Mouse (Mus musculus): Measurements from ENCODE around the gene Hfe. TPM values are rescaled to one million over a fixed set of nuclear protein-coding genes. Genes with fewer than 3 reads are reported as not detected.

Hfe gene
- polyA plus RNA-seq, 1 experiment from 2014 or later = 7.0 TPM

DNA sequence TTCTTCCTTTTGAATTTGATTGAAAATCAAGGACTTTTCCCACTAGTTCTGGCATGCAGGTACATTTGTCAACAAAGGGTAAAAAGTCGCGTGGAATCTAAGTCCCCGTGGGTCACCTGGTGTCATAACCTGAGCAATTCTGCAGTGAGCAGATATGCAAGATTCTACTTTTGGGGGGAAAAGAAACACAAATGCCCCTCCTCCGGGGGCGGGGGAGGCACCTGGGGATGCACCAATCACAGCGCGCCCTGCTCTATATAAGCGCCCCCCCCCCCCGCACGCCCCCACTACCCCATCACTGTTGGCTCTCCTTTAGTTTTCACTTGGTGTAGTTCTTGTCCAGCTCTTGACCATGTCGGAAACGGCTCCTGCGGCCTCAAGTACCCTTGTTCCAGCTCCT, 15.1 kb downstream of the Hfe start, which contains the start of gene Hist1h1t:
Gene Hist1h1t, plus strand, starts transcription at position 301 of the 400 bp plus-strand sequence.
- DNase-seq (ENCODE audit: low spot score) = no peak
- 55% methylated on average over 13 of the region's 13 CpGs for WGBS
- H3K9me3 ChIP-seq (ENCODE audit: control insufficient read depth, low read length) = no peaks in the 10 kb centered on the region
- no peaks in the 10 kb centered on the region; the same call in 1 of the 2 replicates for H3K4me1 ChIP-seq (replicated peaks; ENCODE audit: control insufficient read depth, insufficient read depth, low read length)
- H3K36me3 ChIP-seq (replicated peaks; ENCODE audit: control insufficient read depth, insufficient read depth) = no peaks in the 10 kb centered on the region
- no peaks in the 10 kb centered on the region for H3K27me3 ChIP-seq (ENCODE audit: control insufficient read depth, insufficient read depth, low read length)
- H3K27ac ChIP-seq = no peak within 1 kb of the TSS
- H3K4me2 ChIP-seq (replicated peaks) = no peak within 1 kb of the TSS
- no peak for ATAC-seq (ENCODE audit: low FRiP score)
- no peak within 1 kb of the TSS for H3K4me3 ChIP-seq (replicated peaks; ENCODE audit: low read length)
- no peak within 1 kb of the TSS for H3K9ac ChIP-seq

DNA sequence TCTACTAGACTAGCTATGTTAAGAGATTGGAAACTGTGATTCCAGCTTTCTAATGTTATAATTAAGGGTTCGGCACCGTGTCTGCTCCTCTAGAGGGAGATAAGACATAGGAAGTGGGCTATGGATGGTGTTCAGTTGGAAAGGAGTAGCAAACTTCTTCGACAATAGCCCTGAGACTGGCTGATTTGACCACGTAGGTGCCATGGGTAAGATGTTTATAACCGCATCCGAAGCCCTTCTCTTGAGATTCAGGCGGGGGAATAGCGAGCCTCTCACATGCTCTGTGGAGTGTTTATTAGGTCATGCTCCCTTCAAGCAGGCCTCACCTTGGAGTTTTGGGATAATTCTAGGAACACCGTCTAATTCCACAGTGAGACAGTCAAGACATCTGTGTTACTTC, 15.7 kb downstream of the Hfe start:
- Histone ChIP-seq H3K27ac (no peak overlapping the region), H3K4me3 (replicated peaks; ENCODE audit: low read length) (no peak overlapping the region), H3K9ac (no peak overlapping the region), H3K36me3 (replicated peaks; ENCODE audit: control insufficient read depth, insufficient read depth) (no peaks in the 10 kb centered on the region), H3K4me2 (replicated peaks) (no peak overlapping the region), H3K27me3 (ENCODE audit: control insufficient read depth, insufficient read depth, low read length) (no peaks in the 10 kb centered on the region), H3K4me1 (replicated peaks; ENCODE audit: control insufficient read depth, insufficient read depth, low read length) (no peaks in the 10 kb centered on the region; the same call in 1 of the 2 replicates), H3K9me3 (ENCODE audit: control insufficient read depth, low read length) (no peaks in the 10 kb centered on the region)
- ATAC-seq (ENCODE audit: low FRiP score) = no peak
- 94% methylated on average over 9 of the region's 9 CpGs for WGBS
- DNase-seq (ENCODE audit: low spot score) = no peak

DNA sequence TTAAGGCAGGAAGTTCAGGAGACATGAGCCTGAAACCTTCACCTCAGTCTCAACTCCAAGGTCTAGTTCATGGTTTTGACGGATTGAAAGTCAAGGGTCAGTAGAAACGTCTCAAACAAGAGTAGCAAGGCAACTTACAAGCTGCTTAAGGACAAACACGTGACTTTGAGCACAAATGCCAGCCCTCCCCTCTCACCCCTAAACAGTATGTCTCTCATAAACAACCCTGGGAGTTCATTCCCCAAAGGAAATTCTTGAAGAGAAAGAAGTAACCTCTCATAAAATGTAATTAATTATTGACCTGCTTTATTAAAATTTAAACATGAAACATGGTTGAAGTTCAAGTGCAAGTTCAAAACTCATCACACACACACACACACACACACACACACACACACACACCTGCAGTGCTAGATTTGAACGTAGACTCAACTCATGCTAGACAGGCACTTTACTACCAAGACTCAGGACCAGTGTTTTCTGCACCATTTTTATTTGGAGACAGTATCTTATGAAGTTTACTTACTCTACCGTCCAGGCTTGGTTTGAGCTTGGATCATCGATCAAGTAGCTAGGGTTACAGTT, 16.7 kb downstream of the Hfe start:
- no peak overlapping the region for H3K4me2 ChIP-seq (replicated peaks)
- no peaks in the 10 kb centered on the region for H3K36me3 ChIP-seq (replicated peaks; ENCODE audit: control insufficient read depth, insufficient read depth)
- H3K4me3 ChIP-seq (replicated peaks; ENCODE audit: low read length) = no peak overlapping the region
- no peaks in the 10 kb centered on the region; the same call in 1 of the 2 replicates for H3K4me1 ChIP-seq (replicated peaks; ENCODE audit: control insufficient read depth, insufficient read depth, low read length)
- no peaks in the 10 kb centered on the region for H3K27me3 ChIP-seq (ENCODE audit: control insufficient read depth, insufficient read depth, low read length)
- 87% methylated on average over 6 of the region's 6 CpGs for WGBS
- H3K9ac ChIP-seq = no peak overlapping the region
- no peaks in the 10 kb centered on the region for H3K9me3 ChIP-seq (ENCODE audit: control insufficient read depth, low read length)
- DNase-seq (ENCODE audit: low spot score) = no peak
- no peak overlapping the region for H3K27ac ChIP-seq
- no peak for ATAC-seq (ENCODE audit: low FRiP score)

DNA sequence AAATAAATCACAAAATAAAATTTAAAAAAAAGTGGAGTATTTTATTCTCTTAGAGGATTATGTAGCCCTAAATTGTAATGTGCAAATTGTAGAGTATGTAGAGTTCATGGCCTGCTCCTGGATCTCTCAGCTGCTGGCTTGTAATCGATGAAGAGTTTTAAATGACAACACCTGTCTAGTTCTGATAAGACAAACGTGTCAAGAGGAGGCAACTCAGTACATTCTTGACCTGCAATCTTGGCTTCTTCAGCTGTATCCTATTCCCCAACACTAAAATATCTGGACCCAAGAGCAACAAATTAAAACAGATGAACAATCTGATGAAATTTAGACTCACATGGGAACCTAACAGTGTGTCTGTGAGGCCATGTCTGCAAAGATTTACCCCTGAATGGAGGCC, 21.2 kb downstream of the Hfe start:
- H3K9ac ChIP-seq = no peak overlapping the region
- DNase-seq (ENCODE audit: low spot score) (no peak), ATAC-seq (ENCODE audit: low FRiP score) (no peak)
- WGBS = 86% methylated on average over 2 of the region's 2 CpGs
- no peak overlapping the region for H3K27ac ChIP-seq
- no peaks in the 10 kb centered on the region for H3K9me3 ChIP-seq (ENCODE audit: control insufficient read depth, low read length)
- no peaks in the 10 kb centered on the region for H3K36me3 ChIP-seq (replicated peaks; ENCODE audit: control insufficient read depth, insufficient read depth)
- no peak overlapping the region for H3K4me2 ChIP-seq (replicated peaks)
- H3K27me3 ChIP-seq (ENCODE audit: control insufficient read depth, insufficient read depth, low read length) = no peaks in the 10 kb centered on the region
- H3K4me1 ChIP-seq (replicated peaks; ENCODE audit: control insufficient read depth, insufficient read depth, low read length) = peaks cover 10% of the 10 kb centered on the region
- no peak overlapping the region for H3K4me3 ChIP-seq (replicated peaks; ENCODE audit: low read length)

DNA sequence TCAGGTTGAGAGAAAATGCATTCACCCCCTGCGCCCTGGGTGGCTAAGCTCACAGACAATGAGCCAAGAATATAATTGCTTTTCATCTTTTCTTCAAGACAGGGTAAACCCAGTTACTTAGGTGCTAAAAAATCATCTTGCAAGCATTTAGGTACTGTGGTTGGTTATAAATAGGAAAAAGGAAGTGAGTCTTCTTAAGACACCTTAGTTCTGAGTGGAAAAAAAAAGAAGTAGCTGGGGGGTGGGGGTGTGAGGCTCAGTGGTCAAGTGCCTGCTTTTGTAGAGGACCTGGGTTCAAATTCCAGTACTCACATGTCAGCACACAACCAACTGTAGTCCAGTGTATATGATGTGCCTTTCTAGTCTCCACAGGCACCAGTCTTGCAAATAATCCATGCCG, 21.7 kb downstream of the Hfe start:
- no peak overlapping the region for H3K4me2 ChIP-seq (replicated peaks)
- H3K4me3 ChIP-seq (replicated peaks; ENCODE audit: low read length) = no peak overlapping the region
- H3K9ac ChIP-seq = no peak overlapping the region
- H3K36me3 ChIP-seq (replicated peaks; ENCODE audit: control insufficient read depth, insufficient read depth) = no peaks in the 10 kb centered on the region
- WGBS = 93% methylated on average over 2 of the region's 2 CpGs
- H3K27ac ChIP-seq = no peak overlapping the region
- ATAC-seq (ENCODE audit: low FRiP score) (no peak), DNase-seq (ENCODE audit: low spot score) (no peak)
- H3K4me1 ChIP-seq (replicated peaks; ENCODE audit: control insufficient read depth, insufficient read depth, low read length) = peaks cover 10% of the 10 kb centered on the region
- no peaks in the 10 kb centered on the region for H3K27me3 ChIP-seq (ENCODE audit: control insufficient read depth, insufficient read depth, low read length)
- H3K9me3 ChIP-seq (ENCODE audit: control insufficient read depth, low read length) = no peaks in the 10 kb centered on the region

DNA sequence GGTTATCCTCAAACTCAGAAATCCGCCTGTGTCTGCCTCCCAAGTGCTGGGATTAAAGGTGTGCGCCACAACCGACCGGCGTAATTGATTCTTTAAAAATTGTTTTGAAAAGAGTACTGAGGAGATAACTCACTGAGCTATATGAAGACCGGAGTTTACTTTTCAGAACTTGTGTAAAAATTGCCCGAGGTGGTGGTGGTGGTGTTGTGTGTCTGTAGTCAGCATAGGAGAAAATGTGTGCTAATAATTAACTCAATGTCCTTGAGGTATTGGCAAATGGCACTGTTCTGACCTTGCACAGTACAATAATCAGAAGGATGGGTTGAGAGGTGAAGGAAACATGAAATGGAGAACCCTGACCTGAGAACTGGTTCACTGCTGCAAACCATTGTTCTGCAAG, 22.7 kb downstream of the Hfe start:
- 96% methylated on average over 7 of the region's 7 CpGs for WGBS
- H3K36me3 ChIP-seq (replicated peaks; ENCODE audit: control insufficient read depth, insufficient read depth) = no peaks in the 10 kb centered on the region
- H3K4me2 ChIP-seq (replicated peaks) = no peak overlapping the region
- no peak for DNase-seq (ENCODE audit: low spot score)
- no peak overlapping the region for H3K27ac ChIP-seq
- H3K4me3 ChIP-seq (replicated peaks; ENCODE audit: low read length) = no peak overlapping the region
- no peak for ATAC-seq (ENCODE audit: low FRiP score)
- H3K9me3 ChIP-seq (ENCODE audit: control insufficient read depth, low read length) = no peaks in the 10 kb centered on the region
- no peak overlapping the region for H3K9ac ChIP-seq
- H3K4me1 ChIP-seq (replicated peaks; ENCODE audit: control insufficient read depth, insufficient read depth, low read length) = peaks cover 14% of the 10 kb centered on the region
- no peaks in the 10 kb centered on the region for H3K27me3 ChIP-seq (ENCODE audit: control insufficient read depth, insufficient read depth, low read length)

DNA sequence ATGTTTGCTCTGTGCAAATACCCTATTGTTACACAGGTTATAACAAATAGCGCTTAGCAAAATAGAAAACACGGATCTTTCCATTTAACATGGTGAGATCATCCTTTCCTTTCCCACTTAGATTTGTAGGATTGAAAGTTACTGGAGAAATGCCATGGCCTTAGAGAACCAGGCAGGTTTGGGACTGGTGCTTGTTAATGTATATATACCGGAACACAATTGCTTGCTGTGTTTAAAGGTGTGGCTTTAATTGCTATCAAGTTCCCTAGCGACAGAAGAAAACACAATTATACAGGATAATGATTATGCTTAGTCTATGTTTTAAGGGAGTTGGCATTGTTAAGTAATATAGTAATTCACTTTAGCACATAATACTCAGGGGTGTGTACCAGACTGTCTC, 23.5 kb downstream of the Hfe start:
- no peaks in the 10 kb centered on the region for H3K9me3 ChIP-seq (ENCODE audit: control insufficient read depth, low read length)
- DNase-seq (ENCODE audit: low spot score) (no peak), ATAC-seq (ENCODE audit: low FRiP score) (no peak)
- no peak overlapping the region for H3K9ac ChIP-seq
- peaks cover 18% of the 10 kb centered on the region for H3K4me1 ChIP-seq (replicated peaks; ENCODE audit: control insufficient read depth, insufficient read depth, low read length)
- no peak overlapping the region for H3K4me3 ChIP-seq (replicated peaks; ENCODE audit: low read length)
- no peak overlapping the region for H3K4me2 ChIP-seq (replicated peaks)
- H3K36me3 ChIP-seq (replicated peaks; ENCODE audit: control insufficient read depth, insufficient read depth) = no peaks in the 10 kb centered on the region
- no peak overlapping the region for H3K27ac ChIP-seq
- no peaks in the 10 kb centered on the region for H3K27me3 ChIP-seq (ENCODE audit: control insufficient read depth, insufficient read depth, low read length)
- WGBS = 91% methylated on average over 4 of the region's 4 CpGs

DNA sequence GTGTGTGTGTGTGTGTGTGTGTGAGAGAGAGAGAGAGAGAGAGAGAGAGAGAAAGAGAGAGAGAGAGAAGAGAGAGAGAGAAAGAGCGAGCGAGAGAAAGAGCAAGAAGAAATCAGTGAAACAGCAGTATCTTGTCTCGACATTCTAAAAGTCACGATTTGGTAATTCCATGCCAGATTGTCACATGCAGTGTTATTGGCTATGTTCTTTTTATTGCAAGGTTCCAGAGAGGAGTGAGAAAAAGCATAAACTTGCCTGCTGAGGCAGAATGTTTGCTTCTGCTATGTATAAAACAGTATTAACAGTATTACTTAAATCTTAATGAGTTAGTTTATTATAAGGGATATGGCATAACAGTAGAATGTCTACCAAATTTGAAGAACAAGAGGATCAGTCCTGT, 24.7 kb downstream of the Hfe start:
- WGBS = 55% methylated on average over 4 of the region's 4 CpGs
- no peak overlapping the region for H3K27ac ChIP-seq
- no peaks in the 10 kb centered on the region for H3K27me3 ChIP-seq (ENCODE audit: control insufficient read depth, insufficient read depth, low read length)
- no peaks in the 10 kb centered on the region for H3K36me3 ChIP-seq (replicated peaks; ENCODE audit: control insufficient read depth, insufficient read depth)
- peak overlapping the region; percentile 72 for H3K4me2 ChIP-seq (replicated peaks)
- ATAC-seq (ENCODE audit: low FRiP score) = no peak
- H3K4me1 ChIP-seq (replicated peaks; ENCODE audit: control insufficient read depth, insufficient read depth, low read length) = peaks cover 18% of the 10 kb centered on the region
- peak overlapping the region; percentile 60 for H3K9ac ChIP-seq
- H3K4me3 ChIP-seq (replicated peaks; ENCODE audit: low read length) = peak overlapping the region; percentile 43
- DNase-seq (ENCODE audit: low spot score) = no peak
- H3K9me3 ChIP-seq (ENCODE audit: control insufficient read depth, low read length) = no peaks in the 10 kb centered on the region

DNA sequence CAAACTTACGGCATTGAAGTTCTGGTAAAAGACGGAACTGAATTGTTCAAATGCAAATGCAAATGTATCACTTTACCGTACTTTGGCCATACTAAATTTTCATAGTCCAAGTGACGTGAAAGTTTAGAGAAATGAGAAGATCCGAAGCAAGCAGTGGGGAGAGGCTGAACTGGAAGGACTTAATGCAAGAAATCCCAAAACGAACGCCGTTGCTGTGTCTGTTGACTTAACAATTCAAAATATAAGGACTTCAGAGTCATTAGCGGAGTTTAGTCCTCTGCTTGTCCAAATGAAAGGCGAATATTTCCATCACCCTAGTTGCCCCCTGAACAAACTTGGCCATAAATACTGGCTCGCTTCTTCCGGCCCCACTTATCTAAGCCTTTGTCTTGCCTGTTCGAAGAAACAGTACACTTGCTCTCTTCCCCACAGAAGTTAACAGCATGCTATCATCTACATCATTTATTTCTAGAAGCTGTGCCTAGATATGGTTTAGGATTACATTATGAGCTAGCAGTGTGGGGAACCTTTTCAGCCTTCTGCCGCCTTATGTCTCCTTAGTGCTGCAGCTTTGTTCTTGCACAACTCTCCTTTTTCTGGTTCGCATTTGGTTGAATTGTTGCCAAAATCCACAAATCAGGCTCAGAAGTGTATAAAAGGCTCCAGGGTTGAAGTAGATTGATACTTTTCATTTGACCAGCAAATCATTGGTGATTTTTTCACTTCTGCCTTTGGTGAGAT, 25.4 kb downstream of the Hfe start:
- Histone ChIP-seq H3K36me3 (replicated peaks; ENCODE audit: control insufficient read depth, insufficient read depth) (no peaks in the 10 kb centered on the region), H3K4me1 (replicated peaks; ENCODE audit: control insufficient read depth, insufficient read depth, low read length) (peaks cover 18% of the 10 kb centered on the region), H3K4me2 (replicated peaks) (peak overlapping the region; percentile 72), H3K4me3 (replicated peaks; ENCODE audit: low read length) (peak overlapping the region; percentile 43), H3K9me3 (ENCODE audit: control insufficient read depth, low read length) (no peaks in the 10 kb centered on the region), H3K27me3 (ENCODE audit: control insufficient read depth, insufficient read depth, low read length) (no peaks in the 10 kb centered on the region), H3K27ac (peak overlapping the region; percentile 91), H3K9ac (peak overlapping the region; percentile 60)
- peak; percentile 61 for DNase-seq (ENCODE audit: low spot score)
- ATAC-seq (ENCODE audit: low FRiP score) = no peak
- 14% methylated on average over 15 of the region's 15 CpGs for WGBS

Measured in hindbrain, embryonic 14.5 days (tissue).